Mouse (Mus musculus): ENCODE results near the gene Tut4. TPM values are rescaled to one million over a fixed set of nuclear protein-coding genes. Genes with fewer than 3 reads are reported as not detected.

The Tut4 gene
- polyA plus RNA-seq, 1 experiment from 2014 or later: 46.7 TPM

DNA sequence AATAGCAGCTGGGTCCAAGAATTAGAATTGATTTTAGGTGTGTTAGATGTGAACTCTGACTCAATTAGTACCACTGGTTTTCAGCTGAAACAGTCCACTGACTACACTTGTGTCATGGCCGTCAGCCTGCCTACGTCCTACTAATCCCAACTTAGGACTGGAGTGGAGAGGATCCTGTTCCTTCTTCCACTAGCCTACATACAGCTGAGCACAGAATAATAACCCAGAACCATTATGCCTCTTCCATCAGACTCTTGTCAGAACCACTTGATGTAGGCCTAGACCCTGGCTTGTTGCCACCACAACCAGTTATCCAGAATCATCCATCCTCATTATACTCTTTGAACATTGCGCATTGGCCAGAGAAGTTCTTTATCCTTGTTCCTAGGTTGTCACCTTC is 24.4 kb upstream of the Tut4 start:
- DNase-seq (ENCODE audit: low spot score) (no peak), ATAC-seq (ENCODE audit: low read depth) (no peak)
- Histone ChIP-seq H3K27me3 (replicated peaks; ENCODE audit: control insufficient read depth, insufficient read depth, low read length) (no peaks in the 10 kb centered on the region), H3K9ac (ENCODE audit: low read depth, low read length) (no peak overlapping the region), H3K36me3 (ENCODE audit: control insufficient read depth, insufficient read depth, low read length) (no peaks in the 10 kb centered on the region), H3K9me3 (ENCODE audit: control insufficient read depth, low read length) (no peaks in the 10 kb centered on the region), H3K4me1 (ENCODE audit: control insufficient read depth, insufficient read depth, low read length) (peaks cover 28% of the 10 kb centered on the region), H3K4me2 (ENCODE audit: low read depth, low read length) (no peak overlapping the region), H3K4me3 (ENCODE audit: low read depth, low read length) (no peak overlapping the region), H3K27ac (replicated peaks; ENCODE audit: low read depth, low read length) (no peak overlapping the region)
- WGBS: 95% methylated on average over 3 of the region's 3 CpGs

DNA sequence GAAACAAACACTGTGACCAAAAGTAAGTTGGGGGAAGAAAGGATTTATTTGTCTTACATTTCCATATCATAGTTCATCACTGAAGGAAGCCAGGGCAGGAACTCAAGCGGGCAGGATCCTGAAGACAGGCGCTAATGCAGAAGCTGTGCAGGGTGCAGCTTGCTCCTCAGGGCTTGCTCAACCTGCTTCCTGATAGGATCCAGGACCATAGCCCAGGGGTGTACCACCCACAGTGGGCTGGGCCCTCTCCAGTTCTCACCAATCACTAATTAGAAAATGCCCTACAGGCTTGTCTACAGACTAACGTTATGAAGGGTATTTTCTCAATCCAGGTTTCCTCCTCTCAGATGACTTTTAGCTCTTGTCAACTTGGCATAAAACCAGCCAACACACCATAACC is 23.6 kb upstream of the Tut4 start:
- Histone ChIP-seq H3K27ac (replicated peaks; ENCODE audit: low read depth, low read length) (no peak overlapping the region), H3K4me1 (ENCODE audit: control insufficient read depth, insufficient read depth, low read length) (peaks cover 28% of the 10 kb centered on the region), H3K9ac (ENCODE audit: low read depth, low read length) (no peak overlapping the region), H3K36me3 (ENCODE audit: control insufficient read depth, insufficient read depth, low read length) (no peaks in the 10 kb centered on the region), H3K4me3 (ENCODE audit: low read depth, low read length) (no peak overlapping the region), H3K9me3 (ENCODE audit: control insufficient read depth, low read length) (no peaks in the 10 kb centered on the region), H3K4me2 (ENCODE audit: low read depth, low read length) (no peak overlapping the region), H3K27me3 (replicated peaks; ENCODE audit: control insufficient read depth, insufficient read depth, low read length) (no peaks in the 10 kb centered on the region)
- no peak for ATAC-seq (ENCODE audit: low read depth)
- no peak for DNase-seq (ENCODE audit: low spot score)
- 40% methylated on average over 3 of the region's 3 CpGs for WGBS

DNA sequence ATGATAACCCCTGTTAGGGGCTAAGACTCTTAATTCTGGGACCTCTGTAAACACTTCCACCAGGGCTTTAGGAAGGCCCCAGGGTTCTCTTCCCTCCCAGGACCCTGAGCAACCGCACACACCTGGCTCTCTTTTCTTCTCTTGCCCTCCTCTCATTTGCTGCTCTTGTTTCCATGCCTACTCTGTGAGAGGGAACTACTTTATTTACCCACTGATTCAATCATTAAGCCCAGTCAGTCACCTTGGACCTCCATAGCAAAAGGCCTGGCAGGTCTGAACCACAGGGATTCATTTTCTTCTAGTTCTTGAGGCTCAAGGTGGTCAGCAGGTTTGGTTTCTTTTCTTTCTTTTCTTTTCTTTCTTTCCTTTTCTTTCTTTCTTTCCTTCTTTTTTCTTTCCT is 23.0 kb upstream of the Tut4 start:
- Histone ChIP-seq H3K4me1 (ENCODE audit: control insufficient read depth, insufficient read depth, low read length) (peaks cover 22% of the 10 kb centered on the region), H3K9ac (ENCODE audit: low read depth, low read length) (no peak overlapping the region), H3K4me3 (ENCODE audit: low read depth, low read length) (no peak overlapping the region), H3K27ac (replicated peaks; ENCODE audit: low read depth, low read length) (no peak overlapping the region), H3K36me3 (ENCODE audit: control insufficient read depth, insufficient read depth, low read length) (no peaks in the 10 kb centered on the region), H3K4me2 (ENCODE audit: low read depth, low read length) (no peak overlapping the region), H3K27me3 (replicated peaks; ENCODE audit: control insufficient read depth, insufficient read depth, low read length) (no peaks in the 10 kb centered on the region), H3K9me3 (ENCODE audit: control insufficient read depth, low read length) (no peaks in the 10 kb centered on the region)
- ATAC-seq (ENCODE audit: low read depth) (no peak), DNase-seq (ENCODE audit: low spot score) (no peak)
- 61% methylated on average over 1 of the region's 1 CpGs for WGBS

DNA sequence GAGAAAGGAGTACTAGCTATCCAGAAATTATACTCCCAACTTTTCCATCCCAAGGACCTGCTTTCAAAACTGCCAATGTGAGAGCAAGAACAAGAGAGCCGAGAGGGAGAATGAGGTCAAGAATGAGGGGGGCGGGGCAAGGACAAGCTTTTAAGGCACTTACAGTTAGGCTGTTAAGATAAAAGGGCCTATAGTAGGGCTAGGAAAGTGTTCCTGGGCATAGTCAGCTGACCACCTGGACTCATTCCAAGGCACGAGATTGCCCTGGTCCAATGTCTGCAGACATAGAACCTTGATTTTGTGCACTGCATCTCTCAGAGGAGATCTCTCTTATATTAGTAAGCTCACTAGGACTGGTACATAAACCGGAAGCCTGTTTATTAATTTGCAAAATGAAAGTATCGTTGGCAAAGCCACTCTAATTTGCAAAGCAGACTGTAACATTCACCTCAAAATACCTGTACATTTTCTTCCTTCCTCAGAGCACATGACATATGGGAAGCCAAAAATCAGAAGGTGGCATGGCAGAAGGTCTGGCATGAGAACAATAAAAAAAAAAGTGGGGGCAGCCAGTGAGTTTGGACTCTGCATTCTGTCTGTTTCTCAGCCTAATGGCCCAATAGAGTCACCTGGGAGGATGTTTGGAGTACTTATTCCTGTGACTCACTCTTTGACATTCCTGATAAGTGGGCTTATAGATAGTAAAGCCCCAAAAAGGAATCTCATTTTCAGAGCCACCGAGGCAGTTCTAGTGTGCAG is 21.0 kb upstream of the Tut4 start:
- Histone ChIP-seq H3K4me1 (ENCODE audit: control insufficient read depth, insufficient read depth, low read length) (peaks cover 4% of the 10 kb centered on the region; the same call in 1 of the 2 replicates), H3K9me3 (ENCODE audit: control insufficient read depth, low read length) (no peaks in the 10 kb centered on the region), H3K27ac (replicated peaks; ENCODE audit: low read depth, low read length) (no peak overlapping the region), H3K27me3 (replicated peaks; ENCODE audit: control insufficient read depth, insufficient read depth, low read length) (no peaks in the 10 kb centered on the region), H3K4me3 (ENCODE audit: low read depth, low read length) (no peak overlapping the region), H3K9ac (ENCODE audit: low read depth, low read length) (no peak overlapping the region), H3K36me3 (ENCODE audit: control insufficient read depth, insufficient read depth, low read length) (no peaks in the 10 kb centered on the region), H3K4me2 (ENCODE audit: low read depth, low read length) (no peak overlapping the region)
- ATAC-seq (ENCODE audit: low read depth) (no peak), DNase-seq (ENCODE audit: low spot score) (no peak)
- 65% methylated on average over 6 of the region's 6 CpGs for WGBS

DNA sequence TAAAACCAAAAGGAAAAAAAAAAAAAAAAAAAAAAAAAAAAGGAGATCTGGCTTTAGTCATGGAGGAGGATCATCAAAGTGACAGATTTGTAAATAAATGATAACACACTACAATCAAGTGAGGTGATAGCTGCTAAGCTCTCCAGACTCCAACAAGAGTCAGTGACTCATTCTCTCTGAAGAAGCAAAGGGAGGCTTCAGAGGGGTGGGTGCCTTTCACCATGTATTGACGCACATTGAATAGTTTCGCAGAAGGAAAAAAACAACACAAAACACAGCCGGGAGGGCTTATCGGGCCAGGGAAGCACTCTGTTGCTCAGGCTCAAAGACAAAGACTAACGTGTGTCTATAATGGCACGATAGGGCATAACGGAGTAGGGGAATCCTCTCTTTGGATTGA is 11.1 kb upstream of the Tut4 start:
- Histone ChIP-seq H3K9ac (ENCODE audit: low read depth, low read length) (no peak overlapping the region), H3K36me3 (ENCODE audit: control insufficient read depth, insufficient read depth, low read length) (no peaks in the 10 kb centered on the region), H3K4me3 (ENCODE audit: low read depth, low read length) (no peak overlapping the region), H3K4me1 (ENCODE audit: control insufficient read depth, insufficient read depth, low read length) (no peaks in the 10 kb centered on the region), H3K27ac (replicated peaks; ENCODE audit: low read depth, low read length) (no peak overlapping the region), H3K9me3 (ENCODE audit: control insufficient read depth, low read length) (no peaks in the 10 kb centered on the region), H3K4me2 (ENCODE audit: low read depth, low read length) (no peak overlapping the region), H3K27me3 (replicated peaks; ENCODE audit: control insufficient read depth, insufficient read depth, low read length) (no peaks in the 10 kb centered on the region)
- WGBS: 82% methylated on average over 7 of the region's 7 CpGs
- no peak for DNase-seq (ENCODE audit: low spot score)
- no peak for ATAC-seq (ENCODE audit: low read depth)

DNA sequence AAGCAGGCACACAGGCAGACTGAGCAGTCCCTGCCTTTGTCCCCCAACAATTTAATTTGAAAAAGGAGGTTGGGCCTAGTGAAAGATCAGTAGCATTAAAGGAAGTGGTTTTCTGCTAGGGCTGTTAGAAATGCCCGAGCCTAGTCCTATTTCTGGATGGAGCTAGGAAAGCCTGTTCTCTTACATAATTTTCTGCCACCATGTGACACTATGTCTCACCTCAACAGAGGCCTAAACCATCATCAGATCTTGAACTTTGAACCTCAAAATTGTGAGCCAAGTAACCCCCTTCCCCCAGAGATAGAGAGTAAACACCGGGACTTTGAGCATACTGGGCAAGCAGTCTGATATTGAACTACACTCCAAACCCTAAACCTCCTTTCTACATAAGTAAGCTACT is 3.2 kb upstream of the Tut4 start:
- Histone ChIP-seq H3K36me3 (ENCODE audit: control insufficient read depth, insufficient read depth, low read length) (no peaks in the 10 kb centered on the region), H3K27me3 (replicated peaks; ENCODE audit: control insufficient read depth, insufficient read depth, low read length) (no peaks in the 10 kb centered on the region), H3K9me3 (ENCODE audit: control insufficient read depth, low read length) (no peaks in the 10 kb centered on the region), H3K4me1 (ENCODE audit: control insufficient read depth, insufficient read depth, low read length) (peaks cover 7% of the 10 kb centered on the region), H3K9ac (ENCODE audit: low read depth, low read length) (no peak overlapping the region), H3K4me3 (ENCODE audit: low read depth, low read length) (no peak overlapping the region), H3K4me2 (ENCODE audit: low read depth, low read length) (no peak overlapping the region), H3K27ac (replicated peaks; ENCODE audit: low read depth, low read length) (no peak overlapping the region)
- no peak for ATAC-seq (ENCODE audit: low read depth)
- DNase-seq (ENCODE audit: low spot score): no peak
- 74% methylated on average over 2 of the region's 2 CpGs for WGBS

DNA sequence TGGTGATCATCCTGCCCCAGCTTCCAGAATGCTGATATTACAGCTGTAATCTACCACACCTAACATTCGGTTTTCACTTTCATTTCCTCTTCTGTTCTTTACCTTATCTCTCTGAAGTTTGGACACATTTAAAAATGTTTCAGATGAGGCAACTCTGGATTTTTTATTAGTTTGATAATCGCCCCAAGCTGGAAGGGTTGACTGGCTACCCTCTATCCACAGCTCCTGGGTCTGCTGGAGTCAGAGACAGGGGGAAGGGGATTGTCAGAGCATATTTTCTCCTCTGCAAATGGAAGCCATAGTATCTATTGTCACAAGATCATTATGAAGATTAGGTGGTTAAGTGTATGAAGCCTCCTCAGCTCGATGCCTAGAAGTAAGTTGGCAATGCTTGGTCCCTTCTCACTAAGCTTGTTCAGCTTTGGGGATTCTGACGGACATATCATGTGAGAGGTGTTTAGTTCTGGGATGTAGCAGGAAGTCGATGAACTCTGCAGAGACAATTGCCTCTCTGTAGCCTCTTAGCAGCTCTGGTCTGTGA is 955 bp upstream of the Tut4 start:
- Histone ChIP-seq H3K36me3 (ENCODE audit: control insufficient read depth, insufficient read depth, low read length) (no peaks in the 10 kb centered on the region), H3K9ac (ENCODE audit: low read depth, low read length) (peak overlapping the region; percentile 89), H3K4me2 (ENCODE audit: low read depth, low read length) (peak overlapping the region; percentile 80), H3K4me3 (ENCODE audit: low read depth, low read length) (peak overlapping the region; percentile 100), H3K27me3 (replicated peaks; ENCODE audit: control insufficient read depth, insufficient read depth, low read length) (no peaks in the 10 kb centered on the region), H3K4me1 (ENCODE audit: control insufficient read depth, insufficient read depth, low read length) (peaks cover 7% of the 10 kb centered on the region), H3K27ac (replicated peaks; ENCODE audit: low read depth, low read length) (peak overlapping the region; percentile 97), H3K9me3 (ENCODE audit: control insufficient read depth, low read length) (no peaks in the 10 kb centered on the region)
- ATAC-seq (ENCODE audit: low read depth) (no peak), DNase-seq (ENCODE audit: low spot score) (no peak)
- 31% methylated on average over 5 of the region's 5 CpGs for WGBS

DNA sequence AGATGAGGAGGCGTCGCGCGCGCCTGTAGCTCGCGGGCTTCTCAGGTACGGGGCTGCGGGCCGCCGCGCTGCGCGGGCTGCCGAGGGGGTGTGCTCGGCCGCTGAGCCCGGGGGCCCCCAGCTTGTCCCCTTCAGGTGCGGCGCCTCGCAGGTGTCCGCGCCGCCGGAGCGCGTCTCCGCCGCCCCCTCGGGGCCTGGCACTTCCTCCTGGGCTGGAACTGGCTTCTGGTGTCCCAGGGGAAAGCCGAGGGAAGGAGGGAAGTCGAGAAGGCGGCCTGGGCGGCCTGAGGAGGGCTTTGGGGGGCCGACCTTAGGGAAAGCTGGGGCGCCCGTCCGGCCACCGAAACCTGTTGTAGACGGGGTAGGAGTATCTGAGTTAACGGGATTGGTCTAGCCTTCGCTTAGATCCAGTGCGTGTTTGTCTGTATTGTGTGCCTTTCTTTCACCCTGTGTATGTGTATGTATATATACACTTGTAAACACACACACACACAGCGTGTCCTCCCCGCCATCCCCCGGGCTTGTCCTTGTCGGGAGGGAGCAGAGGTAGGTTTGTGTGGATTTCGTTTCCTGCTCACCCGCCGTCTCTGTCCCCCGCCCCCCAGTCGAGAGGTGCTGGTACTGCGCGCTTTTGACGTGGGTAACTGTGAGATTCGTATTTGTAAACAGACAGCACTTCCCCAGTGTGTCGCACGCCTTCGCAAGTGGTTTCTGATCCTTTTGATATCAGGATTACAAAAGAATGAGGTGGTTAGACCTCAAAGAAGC is 1.1 kb downstream of the Tut4 start:
- peak overlapping the region; percentile 97 for H3K27ac ChIP-seq (replicated peaks; ENCODE audit: low read depth, low read length)
- under 1% methylated on average over 41 of the region's 59 CpGs for WGBS
- H3K9me3 ChIP-seq (ENCODE audit: control insufficient read depth, low read length): no peaks in the 10 kb centered on the region
- DNase-seq (ENCODE audit: low spot score) (peak; percentile 71), ATAC-seq (ENCODE audit: low read depth) (peak; percentile 30)
- no peaks in the 10 kb centered on the region for H3K36me3 ChIP-seq (ENCODE audit: control insufficient read depth, insufficient read depth, low read length)
- no peaks in the 10 kb centered on the region for H3K27me3 ChIP-seq (replicated peaks; ENCODE audit: control insufficient read depth, insufficient read depth, low read length)
- peaks cover 7% of the 10 kb centered on the region for H3K4me1 ChIP-seq (ENCODE audit: control insufficient read depth, insufficient read depth, low read length)
- peak overlapping the region; percentile 89 for H3K9ac ChIP-seq (ENCODE audit: low read depth, low read length)
- H3K4me2 ChIP-seq (ENCODE audit: low read depth, low read length): peak overlapping the region; percentile 80
- peak overlapping the region; percentile 100 for H3K4me3 ChIP-seq (ENCODE audit: low read depth, low read length)

Data from embryonic facial prominence, embryonic 14.5 days (tissue).